Mouse (Mus musculus) telencephalon, adult 2 months (tissue): ENCODE data around the gene Arhgap18.
A peak's percentile ranks its signal among the peaks of the same experiment; 100 is the strongest.
"Not testable (repeated sequence)": the region's sequence is repeated elsewhere in the genome, so short reads cannot be mapped to it uniquely, and the experiment has no call there.

Source experiments
- DNase-seq: peaks from one replicate; pipeline ENCODE4 v3.0.0-alpha.2; 2011; ENCODE audit warnings: low read depth, low spot score

Arhgap18 gene

GRCm38 (mm10) chr10:26903781-26904180, 150.6 kb downstream of the Arhgap18 start:
- peak; percentile 40 for DNase-seq

GRCm38 (mm10) chr10:26911176-26911575, 158.0 kb downstream of the Arhgap18 start:
- no peak for DNase-seq

- peak; percentile 21 for DNase-seq
These were observed 159.0 kb downstream of the Arhgap18 start for GRCm38 (mm10) chr10:26912112-26912797.

DNA sequence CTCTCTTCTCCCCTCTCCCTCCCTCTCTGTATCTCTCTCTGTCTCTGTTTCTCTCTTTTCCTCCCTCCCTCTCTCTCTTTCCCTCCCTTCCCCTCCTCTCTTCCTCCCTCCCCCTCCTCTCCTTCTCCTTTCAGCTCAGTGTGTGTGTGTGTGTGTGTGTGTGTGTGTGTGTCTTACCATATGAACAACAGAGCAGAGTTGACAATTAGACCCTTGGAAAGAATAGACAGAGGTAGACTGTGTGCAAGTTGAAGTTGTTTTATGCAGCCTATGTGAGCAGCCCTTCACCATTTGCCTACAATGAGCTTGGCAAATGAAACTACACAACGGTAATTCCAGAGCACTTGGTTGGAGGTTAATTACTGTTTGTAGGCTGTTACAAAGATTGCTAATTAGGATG, 159.6 kb downstream of the Arhgap18 start:
- DNase-seq = no peak

DNA sequence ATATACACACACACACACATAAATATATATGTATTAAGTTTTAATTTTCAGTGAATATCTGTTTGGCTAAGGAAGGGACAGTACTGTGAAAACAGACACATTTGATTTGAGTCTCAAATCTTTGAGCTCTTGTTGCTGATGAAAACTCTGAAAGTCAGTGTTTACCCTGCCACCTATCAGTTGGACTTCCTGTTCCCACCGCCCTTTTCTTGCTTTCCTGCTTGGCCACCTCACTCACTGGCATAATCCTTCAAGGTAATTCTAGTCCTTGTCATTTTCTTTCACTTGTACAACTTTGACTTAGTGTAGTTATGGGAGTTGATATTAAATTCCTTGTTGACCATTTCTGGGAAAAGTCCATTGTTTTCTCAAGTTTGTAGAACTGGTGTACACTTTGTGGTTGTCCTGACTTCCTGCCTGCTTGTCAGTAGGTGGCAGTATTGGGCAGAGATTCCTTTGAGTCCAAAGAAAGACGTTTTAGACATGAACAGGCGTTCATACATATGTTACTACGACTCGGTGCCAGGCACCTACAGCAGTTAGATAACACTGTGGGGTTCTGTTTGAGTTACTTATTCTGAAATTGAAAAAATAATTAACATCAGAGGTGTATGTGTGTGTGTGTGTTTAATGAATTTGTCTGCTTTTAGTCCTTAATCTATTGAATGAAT, 166.2 kb downstream of the Arhgap18 start:
- peak; percentile 44 for DNase-seq

DNA sequence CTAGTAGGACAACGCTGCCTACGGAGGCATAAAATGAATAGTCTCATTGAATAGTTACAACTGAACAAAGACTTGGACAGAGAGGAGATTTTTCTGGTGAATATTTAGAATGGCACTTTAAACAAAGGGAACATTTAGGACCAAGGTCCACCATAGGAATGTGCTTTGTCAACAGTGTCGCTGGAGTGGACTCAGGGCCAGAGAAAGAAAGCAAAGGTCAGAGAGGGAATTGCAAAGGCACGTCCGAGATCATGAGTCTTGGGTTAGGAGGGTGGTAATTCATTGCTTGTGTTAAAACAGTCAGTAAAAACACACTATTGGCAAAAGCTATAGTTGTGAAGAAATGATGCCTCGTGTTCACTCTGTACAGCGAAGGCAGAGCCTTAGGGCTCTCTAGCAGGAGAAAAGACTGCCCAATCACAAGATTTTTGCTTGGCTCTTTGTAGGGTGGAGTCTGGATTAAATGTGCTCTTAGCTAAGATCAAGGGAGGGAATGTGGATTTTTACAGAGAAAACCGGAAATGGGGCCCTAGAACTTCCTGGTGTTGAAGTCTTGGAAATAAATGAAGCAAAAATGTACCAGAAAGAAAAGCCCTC, 167.3 kb downstream of the Arhgap18 start:
- DNase-seq = no peak

- DNase-seq = not testable (repeated sequence)
These were observed 182.8 kb downstream of the Arhgap18 start for GRCm38 (mm10) chr10:26936056-26936455.

- not testable (repeated sequence) for DNase-seq
These were observed 185.2 kb downstream of the Arhgap18 start for GRCm38 (mm10) chr10:26938464-26938863.

GRCm38 (mm10) chr10:26939549-26939948, 186.3 kb downstream of the Arhgap18 start:
- DNase-seq = no peak

- no peak for DNase-seq
These were observed 195.1 kb downstream of the Arhgap18 start for GRCm38 (mm10) chr10:26948331-26948730.

- no peak for DNase-seq
These were observed 196.4 kb downstream of the Arhgap18 start for GRCm38 (mm10) chr10:26949667-26950066.

GRCm38 (mm10) chr10:26950448-26950847, 197.2 kb downstream of the Arhgap18 start:
- peak; percentile 3 for DNase-seq

- no peak for DNase-seq
These were observed 205.3 kb downstream of the Arhgap18 start for GRCm38 (mm10) chr10:26958513-26958912.
